Mouse (Mus musculus): ENCODE measurements around the gene Nfe2.

GRCm38 (mm10) chr15:103307125-103307524 lies 48.9 kb upstream of the Nfe2 start:
- peak; percentile 92 to 98 for TF ChIP-seq CTCF (conservative IDR thresholded peaks at IDR 0.05 in 1 of 2, IDR thresholded peaks at IDR 0.05 in 1 of 2; ENCODE audit: low read depth in 2 of 2, low read length in 2 of 2)
- no peak for TF ChIP-seq ZKSCAN1 (IDR thresholded peaks at IDR 0.05; ENCODE audit: borderline replicate concordance, low read depth, low read length)
- TF ChIP-seq HCFC1 (IDR thresholded peaks at IDR 0.05; ENCODE audit: low read depth, low read length) = peak; percentile 66
- no peak for TF ChIP-seq CHD2 (IDR thresholded peaks at IDR 0.05; ENCODE audit: low read length)
- TF ChIP-seq USF1 (IDR thresholded peaks at IDR 0.05; ENCODE audit: low read depth, low read length) = no peak
- no peak for TF ChIP-seq BHLHE40 (IDR thresholded peaks at IDR 0.05; ENCODE audit: low read depth, low read length)
- peak; percentile 35; the same call in 1 of the 2 replicates for TF ChIP-seq ZC3H11A (IDR thresholded peaks at IDR 0.05; ENCODE audit: low read depth, low read length)
- TF ChIP-seq SIN3A (IDR thresholded peaks at IDR 0.05; ENCODE audit: low read length) = peak; percentile 76
- TF ChIP-seq MYC (IDR thresholded peaks at IDR 0.05; ENCODE audit: low read depth, low read length) = no peak
- no peak for TF ChIP-seq E2F4 (IDR thresholded peaks at IDR 0.05; ENCODE audit: insufficient replicate concordance, low read depth, low read length)

Measured in CH12.LX (cell line).